Comparison of ENCODE assay signal across 8 mouse cellular contexts in genomic region chr2:157203026-157203425, GRCm38 (mm10). TPM values are rescaled to one million over a fixed set of nuclear protein-coding genes. Genes with fewer than 3 reads are reported as not detected.
DNase-seq lines count a peak whose midpoint lies in the region; ATAC-seq lines count a peak whose summit lies in the region.

No protein-coding gene starts in this region.

- intact Hi-C loops in gastrocnemius, postnatal 14 days (cut with DNase I; ENCODE audit: low total_unique reads) = no loop called here

- H3K9ac ChIP-seq in kidney, embryonic 16.5 days (replicated peaks; ENCODE audit: low read length) = no peak overlapping the region
- peak overlapping the region; percentile 86; the same call in 1 of the 2 replicates for H3K9ac ChIP-seq in forebrain, embryonic 15.5 days (replicated peaks)
- H3K9ac ChIP-seq in limb, embryonic 15.5 days = no peak overlapping the region
- no peak overlapping the region for H3K9ac ChIP-seq in neural tube, embryonic 15.5 days (replicated peaks)

- peaks cover 13% of the 10 kb centered on the region for H3K36me3 ChIP-seq in kidney, embryonic 16.5 days (ENCODE audit: insufficient read depth, low read length)
- peaks cover 7% of the 10 kb centered on the region; the same call in 1 of the 2 replicates for H3K36me3 ChIP-seq in forebrain, embryonic 15.5 days
- H3K36me3 ChIP-seq in limb, embryonic 15.5 days = peaks cover 11% of the 10 kb centered on the region
- H3K36me3 ChIP-seq in neural tube, embryonic 15.5 days = peaks cover 8% of the 10 kb centered on the region; the same call in 1 of the 2 replicates

- DNase-seq in kidney, adult 9 months = no peak
- no peak for DNase-seq in urinary bladder, postnatal 36 days (ENCODE audit: low spot score in 2 of 2)
- DNase-seq in gastrocnemius, postnatal 14 days = no peak
- DNase-seq in MN1 (ENCODE audit: low spot score) = no peak

- H3K27me3 ChIP-seq in kidney, embryonic 16.5 days (ENCODE audit: insufficient read depth, low read length) = no peaks in the 10 kb centered on the region
- no peaks in the 10 kb centered on the region for H3K27me3 ChIP-seq in forebrain, embryonic 15.5 days
- H3K27me3 ChIP-seq in limb, embryonic 15.5 days = no peaks in the 10 kb centered on the region
- H3K27me3 ChIP-seq in neural tube, embryonic 15.5 days (replicated peaks) = no peaks in the 10 kb centered on the region

- peak overlapping the region; percentile 77; the same call in 1 of the 2 replicates for H3K4me3 ChIP-seq in kidney, embryonic 16.5 days (ENCODE audit: low read length)
- peak overlapping the region; percentile 92 for H3K4me3 ChIP-seq in forebrain, embryonic 15.5 days
- peak overlapping the region; percentile 82 for H3K4me3 ChIP-seq in limb, embryonic 15.5 days
- peak overlapping the region; percentile 81; the same call in 1 of the 2 replicates for H3K4me3 ChIP-seq in neural tube, embryonic 15.5 days (replicated peaks)

- no peaks in the 10 kb centered on the region for H3K9me3 ChIP-seq in kidney, embryonic 16.5 days (ENCODE audit: low read length)
- no peaks in the 10 kb centered on the region for H3K9me3 ChIP-seq in forebrain, embryonic 15.5 days
- 0 out of 2 replicates have a peak, but pooled peaks cover 4% of the 10 kb centered on the region for H3K9me3 ChIP-seq in limb, embryonic 15.5 days
- H3K9me3 ChIP-seq in neural tube, embryonic 15.5 days (replicated peaks) = no peaks in the 10 kb centered on the region

- H3K4me1 ChIP-seq in kidney, embryonic 16.5 days (ENCODE audit: insufficient read depth, low read length) = peaks cover 19% of the 10 kb centered on the region
- peaks cover 23% of the 10 kb centered on the region for H3K4me1 ChIP-seq in forebrain, embryonic 15.5 days
- 0 out of 2 replicates have a peak, but pooled peaks cover 8% of the 10 kb centered on the region for H3K4me1 ChIP-seq in limb, embryonic 15.5 days
- H3K4me1 ChIP-seq in neural tube, embryonic 15.5 days = peaks cover 17% of the 10 kb centered on the region

- no peak overlapping the region for H3K27ac ChIP-seq in kidney, embryonic 16.5 days (ENCODE audit: low read length)
- H3K27ac ChIP-seq in forebrain, embryonic 15.5 days (replicated peaks) = no peak overlapping the region
- H3K27ac ChIP-seq in limb, embryonic 15.5 days = no peak overlapping the region
- H3K27ac ChIP-seq in neural tube, embryonic 15.5 days (replicated peaks) = no peak overlapping the region

- H3K4me2 ChIP-seq in kidney, embryonic 16.5 days (replicated peaks; ENCODE audit: low read depth, low read length) = peak overlapping the region; percentile 75
- H3K4me2 ChIP-seq in forebrain, embryonic 15.5 days (replicated peaks) = peak overlapping the region; percentile 74
- H3K4me2 ChIP-seq in limb, embryonic 15.5 days = peak overlapping the region; percentile 71; the same call in 1 of the 2 replicates
- H3K4me2 ChIP-seq in neural tube, embryonic 15.5 days = peak overlapping the region; percentile 78; the same call in 1 of the 2 replicates

- ATAC-seq in kidney, embryonic 16.5 days (ENCODE audit: low FRiP score, low TSS enrichment) = no peak
- ATAC-seq in forebrain, embryonic 15.5 days (replicated peaks) = no peak
- no peak for ATAC-seq in limb, embryonic 15.5 days (ENCODE audit: insufficient number of reproducible peaks, low FRiP score, low TSS enrichment, low read depth)
- no peak for ATAC-seq in neural tube, embryonic 15.5 days (ENCODE audit: low FRiP score)

RNA-seq across cellular contexts. Expression of gene Rbl1, which starts 1.3 kb away (rescaled TPM):
- 22.3 and 23.5 TPM in 2 replicates for polyA plus RNA-seq in kidney, embryonic 16.5 days (2015; fragmentation: Nextera tagmentation; extraction: Ambion mirVana)
- polyA plus RNA-seq in forebrain, embryonic 15.5 days (2015; fragmentation: Nextera tagmentation; extraction: Ambion mirVana) = 12.0 and 14.0 TPM in 2 replicates
- polyA plus RNA-seq in limb, embryonic 15.5 days (2015; fragmentation: Nextera tagmentation; extraction: Ambion mirVana) = 17.3 and 18.0 TPM in 2 replicates
- 4.9 and 9.2 TPM in 2 replicates for polyA plus RNA-seq in neural tube, embryonic 15.5 days (2015; fragmentation: Nextera tagmentation; extraction: Ambion mirVana)
- total RNA-seq in gastrocnemius, postnatal 14 days (2021) = 1 to 10 TPM; 2.0 to 3.8 TPM
